Mouse (Mus musculus): Measurements from ENCODE around the gene Gps1. TPM values are rescaled to one million over a fixed set of nuclear protein-coding genes. Genes with fewer than 3 reads are reported as not detected.
"Not testable (repeated sequence)": the region's sequence is repeated elsewhere in the genome, so short reads cannot be mapped to it uniquely, and the experiment has no call there.

Gene Gps1
- 10 to 100 TPM; 62.5 to 63.3 TPM for total RNA-seq (2021)
- long read RNA-seq, experiment 1, transcript Gps1-201 (13 exons, 1,925 nt) = minor isoform, 12 of 124 reads
- long read RNA-seq, experiment 1, transcript Gps1-207 (14 exons, 2,000 nt) = minor isoform, 9 of 124 reads
- long read RNA-seq, experiment 1, transcript Gps1-202 (14 exons, 1,827 nt) = major isoform, 85 of 124 reads
- long read RNA-seq, experiment 1, partial matches to known transcripts = 13 of 124 reads
- long read RNA-seq, experiment 1, other reads (novel, unspliced or antisense) = 0 of 124 reads
- long read RNA-seq, experiment 2, transcript Gps1-202 (14 exons, 1,827 nt) = major isoform, 85 of 135 reads
- long read RNA-seq, experiment 2, transcript Gps1-201 (13 exons, 1,925 nt) = minor isoform, 12 of 135 reads
- long read RNA-seq, experiment 2, transcript Gps1-207 (14 exons, 2,000 nt) = minor isoform, 12 of 135 reads
- long read RNA-seq, experiment 2, transcript Gps1-208 (14 exons, 1,843 nt) = minor isoform, 7 of 135 reads
- long read RNA-seq, experiment 2, partial matches to known transcripts = 14 of 135 reads
- long read RNA-seq, experiment 2, other reads (novel, unspliced or antisense) = 5 of 135 reads

GRCm38 (mm10) chr11:120784064-120784791 lies at the start of gene Gps1, which contains the start of gene Rfng:
Gene Gps1 (plus strand): TSS chr11:120784272.
Gene Rfng (minus strand): TSS chr11:120784207.
- peak; percentile 84 for DNase-seq (ENCODE audit: low spot score)

GRCm38 (mm10) chr11:120736424-120736823 lies 47.6 kb upstream of the Gps1 start:
- DNase-seq (ENCODE audit: low spot score) = no peak

DNA sequence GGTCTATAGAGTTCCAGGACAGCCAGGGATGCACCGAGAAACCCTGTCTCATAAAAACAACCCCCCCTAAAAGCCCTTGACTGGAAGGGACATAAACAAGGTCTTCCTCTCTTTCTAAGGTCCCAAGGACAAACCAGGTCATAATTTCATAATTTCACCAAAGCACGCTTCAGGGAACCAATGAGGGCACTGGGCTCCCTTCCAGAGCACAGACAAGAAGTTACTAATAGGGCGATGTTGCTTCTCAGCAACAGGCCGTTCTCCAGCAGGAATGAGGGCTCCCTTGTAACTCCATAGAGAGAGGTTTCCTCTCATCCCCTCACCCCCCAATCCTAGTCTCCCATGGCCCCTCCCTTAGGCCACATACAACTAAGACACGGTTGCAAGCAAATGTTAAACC lies 43.1 kb upstream of the Gps1 start:
- DNase-seq (ENCODE audit: low spot score) = no peak

GRCm38 (mm10) chr11:120744121-120744701 lies 39.9 kb upstream of the Gps1 start:
- no peak for DNase-seq (ENCODE audit: low spot score)

GRCm38 (mm10) chr11:120747974-120748373 lies 36.1 kb upstream of the Gps1 start:
- no peak for DNase-seq (ENCODE audit: low spot score)

DNA sequence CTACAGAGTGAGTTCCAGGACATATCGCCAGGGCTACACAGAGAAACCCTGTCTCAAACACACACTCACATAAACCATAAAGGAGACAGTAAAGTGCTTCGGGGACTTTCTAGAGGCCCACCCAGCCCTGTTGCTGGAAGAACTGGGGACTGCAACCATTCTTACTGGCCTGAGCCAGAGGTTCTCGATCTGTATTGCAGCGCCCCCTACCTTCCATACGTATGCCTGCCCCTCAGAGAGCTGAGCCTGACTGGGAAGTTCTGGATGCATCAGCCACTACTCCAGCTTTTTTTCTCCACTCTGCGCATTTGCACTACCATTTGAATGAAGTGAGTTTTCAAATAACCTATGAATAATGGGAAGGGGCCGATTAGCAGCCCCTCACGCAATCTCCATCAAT lies 34.6 kb upstream of the Gps1 start:
- peak; percentile 56 for DNase-seq (ENCODE audit: low spot score)

DNA sequence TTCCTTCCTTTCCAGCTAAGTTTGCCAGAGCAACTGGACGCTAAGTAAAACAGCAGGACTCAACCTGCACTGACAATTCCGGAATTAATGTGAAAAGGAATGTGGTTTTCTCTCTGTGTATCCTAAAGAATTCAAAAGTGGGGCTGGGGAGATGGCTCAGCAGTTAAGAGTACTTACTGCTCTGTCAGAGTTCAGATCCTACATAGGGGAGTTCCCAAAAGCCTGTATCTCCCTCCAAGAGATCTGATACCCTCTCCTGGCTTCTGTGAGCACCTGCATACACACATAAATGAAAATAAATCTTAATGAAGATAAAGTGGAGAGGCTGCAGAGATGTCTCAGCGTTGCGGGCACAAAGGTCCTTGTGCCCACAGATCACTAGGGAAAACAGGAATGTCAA lies 32.5 kb upstream of the Gps1 start:
- no peak for DNase-seq (ENCODE audit: low spot score)

DNA sequence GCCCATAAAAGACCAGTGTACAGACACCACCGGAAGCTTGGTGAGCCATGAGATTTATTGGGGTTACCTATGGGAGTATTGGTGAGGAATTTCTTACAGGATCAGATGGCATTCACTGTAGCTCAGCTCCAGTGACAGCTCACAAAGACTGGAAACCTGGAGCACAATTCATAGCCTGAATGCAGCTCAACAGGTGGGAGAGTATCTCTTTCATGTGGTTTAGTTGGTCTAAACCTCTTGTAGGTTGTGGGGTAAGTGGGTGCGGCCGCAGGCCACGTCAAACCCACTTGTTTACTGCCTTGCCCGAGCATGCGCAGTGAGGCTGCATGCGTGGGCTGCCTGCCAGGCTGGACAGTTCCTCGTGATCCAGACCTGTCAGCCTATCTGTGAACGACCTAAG lies 23.8 kb upstream of the Gps1 start:
- DNase-seq (ENCODE audit: low spot score) = no peak

DNA sequence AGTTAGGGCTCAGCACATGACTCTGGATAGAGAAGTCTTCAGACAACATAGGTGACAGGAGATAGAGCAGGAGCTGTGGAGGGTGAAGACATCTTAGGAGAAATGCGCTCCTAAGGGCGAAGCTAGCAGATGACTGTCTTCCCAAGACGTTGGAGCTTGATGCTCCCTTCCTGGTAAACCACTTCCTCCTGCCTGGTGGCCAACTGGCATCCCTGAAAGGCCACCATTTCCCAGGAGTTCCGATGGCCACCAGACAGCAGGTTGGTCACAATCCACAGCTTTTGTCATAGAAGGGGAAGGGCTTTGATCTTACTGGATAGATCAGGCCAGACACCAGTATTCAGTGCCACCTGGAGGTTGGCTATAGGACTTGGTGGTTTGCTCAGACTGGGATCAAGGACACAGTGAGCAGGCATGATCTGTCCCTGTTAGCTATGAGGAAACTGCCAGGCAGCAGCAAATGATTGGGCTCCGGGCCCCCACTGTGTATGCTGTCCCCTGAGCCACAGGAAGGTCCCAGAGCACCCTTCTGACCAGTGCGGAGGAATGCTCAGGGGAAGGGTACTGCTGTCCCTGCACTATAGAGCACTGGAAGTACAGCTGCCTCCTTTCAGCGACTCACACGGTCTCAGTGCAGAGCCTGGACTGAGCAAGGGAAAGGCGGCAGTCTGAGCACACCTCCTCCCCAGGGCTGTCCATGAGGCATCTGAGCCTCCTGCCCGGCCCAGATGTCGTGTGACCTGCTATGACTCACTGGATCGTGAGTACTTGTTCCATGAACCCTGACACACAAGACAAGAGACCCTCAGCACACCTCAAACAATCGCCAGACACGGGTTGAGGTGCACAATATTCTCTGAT lies 22.0 kb upstream of the Gps1 start:
- DNase-seq (ENCODE audit: low spot score) = no peak

DNA sequence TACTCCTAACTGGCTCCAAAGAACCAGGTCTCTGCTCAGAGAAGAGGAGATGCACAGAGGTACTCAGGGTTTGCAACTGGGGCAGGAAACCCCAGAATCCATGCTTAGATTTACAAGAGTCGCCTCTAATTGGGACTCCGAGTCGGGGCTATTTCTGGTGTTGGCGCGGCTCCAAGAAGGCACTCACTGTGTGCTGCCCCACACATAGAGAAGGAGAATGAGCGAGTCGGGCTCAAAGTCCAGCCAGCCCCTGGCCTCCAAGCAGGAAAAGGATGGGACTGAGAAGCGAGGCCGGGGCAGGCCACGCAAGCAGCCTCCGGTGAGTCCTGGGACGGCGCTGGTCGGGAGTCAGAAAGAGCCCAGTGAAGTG lies 21.4 kb upstream of the Gps1 start, which contains the start of gene Hmga1b:
Gene Hmga1b, plus strand, starts transcription at position 123 of the 370 bp plus-strand sequence.
- not testable (repeated sequence) for DNase-seq (ENCODE audit: low spot score)

DNA sequence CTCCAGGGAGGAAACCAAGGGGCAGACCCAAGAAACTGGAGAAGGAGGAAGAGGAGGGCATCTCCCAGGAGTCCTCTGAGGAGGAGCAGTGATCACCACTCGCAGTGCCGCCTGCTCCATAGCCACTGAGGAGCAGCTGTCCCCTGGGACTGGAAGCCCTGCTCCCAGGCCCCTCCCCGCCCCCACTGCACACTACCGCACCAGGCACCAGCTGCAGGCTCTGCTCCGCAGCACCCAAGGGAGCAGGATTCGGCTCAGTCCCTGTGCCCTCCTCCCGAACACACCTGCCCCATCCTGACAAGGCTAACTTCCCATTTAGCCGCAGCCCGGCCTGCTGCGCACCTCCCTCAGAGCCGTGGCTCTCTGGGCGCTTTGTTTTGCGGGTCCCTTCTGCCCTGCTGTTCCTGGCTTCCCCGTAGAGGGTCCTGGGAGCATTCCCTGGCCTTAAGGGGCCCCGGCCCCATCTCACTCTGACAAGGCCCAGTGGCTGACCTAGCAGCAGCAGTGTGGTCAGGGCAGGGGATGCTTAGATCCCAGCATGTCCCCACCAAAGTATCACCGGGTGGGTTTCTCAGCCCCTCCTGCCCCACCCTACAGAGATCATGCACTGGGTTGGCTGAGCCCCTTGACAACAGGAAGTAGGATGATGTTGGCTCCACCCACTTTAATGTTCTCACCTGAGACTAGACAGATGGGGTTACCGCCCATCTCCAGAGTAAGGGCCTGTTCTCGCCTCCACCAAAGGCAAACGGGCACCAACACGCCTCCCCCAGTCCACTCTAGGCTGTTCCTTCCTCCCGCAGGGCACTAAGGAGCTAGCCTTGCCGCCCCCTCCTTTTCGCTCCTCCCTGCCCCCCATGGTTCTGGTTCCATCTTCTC lies 20.7 kb upstream of the Gps1 start:
- not testable (repeated sequence) for DNase-seq (ENCODE audit: low spot score)

- DNase-seq (ENCODE audit: low spot score) = not testable (repeated sequence)
Measured at GRCm38 (mm10) chr11:120767023-120767422, 17.0 kb upstream of the Gps1 start.

DNA sequence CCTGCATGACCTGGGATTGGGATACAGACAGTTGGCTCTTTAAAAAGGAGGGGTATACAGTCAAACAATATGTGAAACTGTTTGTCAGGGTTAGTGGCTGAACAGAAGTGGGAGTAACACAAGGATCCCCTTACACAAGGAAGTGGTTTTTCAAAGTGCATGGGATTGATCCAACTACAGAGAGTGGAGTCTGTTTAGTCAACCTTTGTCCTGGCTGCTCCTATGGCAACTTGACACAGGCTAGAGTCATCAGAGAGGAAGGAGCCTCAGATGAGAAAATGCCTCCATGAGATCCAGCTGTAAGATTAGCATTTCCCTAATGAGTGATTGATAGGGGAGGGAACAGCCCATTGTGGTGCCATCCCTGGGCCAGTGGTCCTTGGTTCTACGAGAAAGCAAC lies 15.9 kb upstream of the Gps1 start:
- no peak for DNase-seq (ENCODE audit: low spot score)

DNA sequence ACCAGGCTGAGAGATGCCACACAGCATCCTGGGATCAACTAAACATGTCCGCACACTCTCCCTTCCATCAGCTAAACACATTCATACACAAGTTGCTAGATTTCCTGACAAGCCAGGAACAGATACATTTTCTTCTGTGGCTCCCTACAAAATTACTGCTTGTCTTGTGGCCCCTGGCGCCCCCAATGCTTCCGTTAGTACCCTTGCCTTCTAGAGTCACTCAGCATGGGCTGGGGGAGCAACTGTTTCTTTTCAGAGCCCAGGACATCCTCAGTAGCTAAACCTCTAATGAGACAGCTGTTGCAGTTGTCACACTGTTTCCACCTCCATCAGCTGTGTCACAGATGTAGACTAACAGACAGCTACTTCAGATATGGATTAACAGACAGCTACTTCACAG lies 11.3 kb upstream of the Gps1 start:
- no peak for DNase-seq (ENCODE audit: low spot score)

DNA sequence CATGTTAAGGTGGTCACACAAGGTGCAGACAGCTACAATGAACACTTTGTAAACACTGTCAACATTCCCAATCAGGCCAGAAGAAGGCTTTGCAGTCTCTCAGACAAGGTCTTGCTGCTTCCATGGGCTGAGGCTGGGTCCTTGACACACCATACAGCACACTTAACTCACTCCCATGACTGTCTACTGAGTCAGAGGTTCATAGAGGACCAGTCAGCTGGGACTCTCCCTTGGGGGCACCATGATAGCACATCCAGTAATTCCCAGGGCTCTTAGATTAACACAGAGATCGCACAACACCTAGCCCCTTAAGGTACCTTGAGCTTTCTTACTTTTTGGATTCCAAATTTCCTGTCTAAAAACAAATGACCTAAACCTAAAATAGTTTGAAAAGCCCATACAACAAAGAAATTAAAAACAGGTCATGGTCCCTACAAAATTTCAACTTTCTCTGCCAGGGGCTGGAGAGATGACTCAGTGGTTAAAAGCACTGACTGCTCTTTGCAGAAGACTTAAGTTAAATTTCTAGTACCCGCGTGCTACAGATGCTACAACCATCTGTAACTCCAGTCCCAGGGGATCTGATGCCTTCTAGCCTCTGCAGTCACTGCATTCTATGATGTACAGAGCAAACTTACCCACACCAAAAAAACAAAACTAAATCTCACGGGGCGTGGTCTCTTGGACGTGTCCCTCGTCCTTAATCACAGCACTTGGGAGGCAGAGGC lies 10.4 kb upstream of the Gps1 start:
- no peak for DNase-seq (ENCODE audit: low spot score)

DNA sequence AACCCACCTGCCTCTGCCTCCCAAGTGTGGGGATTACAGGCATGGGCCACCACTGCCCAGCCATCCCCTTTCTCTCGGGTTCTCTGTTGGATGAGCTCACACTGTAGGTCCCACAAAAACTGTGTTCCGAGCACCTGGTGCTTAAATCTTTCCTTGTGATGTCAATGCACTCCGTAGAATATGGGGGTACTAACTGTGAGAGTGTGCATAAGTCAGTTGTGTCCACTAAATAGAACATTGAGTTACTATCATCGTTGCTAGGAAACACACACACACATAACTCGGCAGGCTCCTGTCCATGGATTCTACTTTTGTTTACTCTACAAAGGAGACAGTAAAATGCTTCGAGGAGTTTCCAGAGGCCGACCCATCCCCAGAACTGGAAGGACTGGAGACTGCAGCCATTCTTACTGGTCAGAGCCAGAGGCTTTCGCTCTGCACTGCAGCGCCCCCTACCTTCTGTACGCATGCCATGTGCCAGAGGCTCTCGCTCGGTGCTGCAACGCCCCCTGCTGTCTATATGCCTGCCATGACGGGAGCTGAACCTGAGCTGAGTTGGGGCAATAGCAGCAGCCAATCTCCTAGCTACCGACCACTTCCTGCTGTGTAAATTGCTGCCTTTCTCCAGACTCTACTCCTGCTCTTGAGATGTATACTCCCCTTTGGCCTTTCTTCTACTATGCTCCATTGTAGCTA lies 8.2 kb upstream of the Gps1 start:
- peak; percentile 96 for DNase-seq (ENCODE audit: low spot score)

- DNase-seq (ENCODE audit: low spot score) = no peak
Measured at GRCm38 (mm10) chr11:120777123-120777522, 6.9 kb upstream of the Gps1 start.

DNA sequence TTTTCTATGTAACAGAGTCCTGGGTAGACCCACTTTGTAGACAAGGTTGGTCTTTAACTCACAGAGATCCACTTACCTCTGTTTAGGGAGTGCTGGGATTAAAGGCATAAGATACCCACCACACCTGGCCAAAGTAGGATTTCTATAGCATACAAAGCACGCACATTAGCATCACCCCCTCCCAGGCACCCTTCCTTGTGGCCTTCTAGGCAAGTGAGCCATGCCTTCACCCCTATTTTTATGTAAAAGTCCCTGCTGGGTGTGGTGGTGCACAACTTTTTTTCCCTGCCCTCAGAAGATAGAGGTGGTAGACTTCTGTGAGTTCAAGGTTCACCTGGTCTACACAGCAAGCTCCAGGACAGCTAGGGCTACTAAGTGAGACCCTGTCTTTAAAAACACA lies 4.2 kb upstream of the Gps1 start:
- DNase-seq (ENCODE audit: low spot score) = no peak

DNA sequence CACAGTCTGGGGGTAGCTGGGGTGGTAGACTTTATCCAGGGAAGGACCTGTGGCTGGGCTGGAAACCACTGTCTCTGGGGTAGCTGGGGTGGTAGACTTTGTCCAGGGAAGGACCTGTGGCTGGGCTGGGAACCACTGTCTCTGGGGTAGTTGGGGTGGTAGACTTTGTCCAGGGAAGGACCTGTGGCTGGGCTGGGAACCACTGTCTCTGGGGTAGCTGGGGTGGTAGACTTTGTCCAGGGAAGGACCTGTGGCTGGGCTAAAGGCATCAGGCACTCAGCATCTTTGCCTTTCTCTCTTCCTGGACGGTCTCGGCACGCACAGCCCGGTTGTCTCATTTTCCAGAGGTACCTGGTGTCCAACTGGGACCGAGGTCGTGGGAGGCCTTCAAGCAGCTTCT lies 2.7 kb upstream of the Gps1 start:
- DNase-seq (ENCODE audit: low spot score) = not testable (repeated sequence)
